Mouse (Mus musculus) megakaryocyte, embryonic 14.5 days (primary cell): Measurements from ENCODE around the gene Dtx2.

Experiments used
- FLI1 ChIP-seq: IDR thresholded peaks from 2 replicates; pipeline ENCODE4 v1.6.1; 2012; ENCODE audit warnings: low read length, inconsistent platforms, mixed read lengths
- GATA1 ChIP-seq: IDR thresholded peaks from 3 replicates; pipeline ENCODE4 v1.6.1; 2012; ENCODE audit warnings: mixed read lengths, low read length, inconsistent platforms, borderline replicate concordance

DNA sequence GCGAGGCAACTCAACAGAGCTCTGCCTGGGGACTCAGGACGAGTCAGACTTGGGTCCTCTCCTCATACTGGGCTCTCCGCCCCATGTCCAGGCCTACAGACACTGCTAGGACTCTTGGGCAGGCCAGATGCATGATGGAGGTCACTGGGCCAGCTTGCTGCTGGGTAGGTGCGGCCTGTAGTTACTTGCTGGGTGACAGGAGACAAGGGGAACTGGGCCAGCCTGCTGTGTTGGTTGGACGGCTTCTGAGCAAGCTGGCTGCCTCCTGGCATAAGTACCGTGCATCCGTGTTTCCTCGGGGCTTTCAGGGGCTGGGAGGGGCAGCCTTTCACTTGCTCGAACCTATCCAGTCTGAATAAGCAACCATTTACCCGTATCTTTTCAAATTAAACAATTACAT is 21.0 kb downstream of the Dtx2 start:
- TF ChIP-seq GATA1 = no peak
- TF ChIP-seq FLI1 = no peak
